Mouse (Mus musculus): ENCODE measurements around the gene Tet1. TPM values are rescaled to one million over a fixed set of nuclear protein-coding genes. Genes with fewer than 3 reads are reported as not detected.

The Tet1 gene
- polyA plus RNA-seq, 1 experiment from 2014 or later, result 28.7 TPM

GRCm38 (mm10) chr10:62906336-62906735 is 2.5 kb downstream of the Tet1 start:
- no peak overlapping the region for H3K4me2 ChIP-seq
- H3K36me3 ChIP-seq, result no peaks in the 10 kb centered on the region
- 85% methylated on average over 7 of the region's 7 CpGs for WGBS
- no peak overlapping the region for H3K9ac ChIP-seq
- no peak overlapping the region for H3K27ac ChIP-seq (ENCODE audit: poor library complexity, severe bottlenecking)
- peaks cover 4% of the 10 kb centered on the region; the same call in 1 of the 2 replicates for H3K27me3 ChIP-seq (replicated peaks)
- H3K4me3 ChIP-seq, result no peak overlapping the region
- H3K4me1 ChIP-seq (replicated peaks), result no peaks in the 10 kb centered on the region
- no peak for ATAC-seq (ENCODE audit: insufficient number of reproducible peaks, low FRiP score)
- no peaks in the 10 kb centered on the region for H3K9me3 ChIP-seq (replicated peaks)

- ATAC-seq (ENCODE audit: insufficient number of reproducible peaks, low FRiP score), result no peak
- H3K4me2 ChIP-seq, result no peak overlapping the region
- H3K9me3 ChIP-seq (replicated peaks), result no peaks in the 10 kb centered on the region
- 23% methylated on average over 1 of the region's 1 CpGs for WGBS
- H3K27me3 ChIP-seq (replicated peaks), result peaks cover 4% of the 10 kb centered on the region; the same call in 1 of the 2 replicates
- no peak overlapping the region for H3K9ac ChIP-seq
- no peaks in the 10 kb centered on the region for H3K4me1 ChIP-seq (replicated peaks)
- no peaks in the 10 kb centered on the region for H3K36me3 ChIP-seq
- H3K27ac ChIP-seq (ENCODE audit: poor library complexity, severe bottlenecking), result no peak overlapping the region
- no peak overlapping the region for H3K4me3 ChIP-seq
Observed at GRCm38 (mm10) chr10:62902829-62903228, 6.0 kb downstream of the Tet1 start.

- Histone ChIP-seq H3K9me3 (replicated peaks) (no peaks in the 10 kb centered on the region), H3K4me3 (no peak overlapping the region), H3K27ac (ENCODE audit: poor library complexity, severe bottlenecking) (no peak overlapping the region), H3K4me2 (no peak overlapping the region), H3K27me3 (replicated peaks) (peaks cover 4% of the 10 kb centered on the region; the same call in 1 of the 2 replicates), H3K36me3 (no peaks in the 10 kb centered on the region), H3K4me1 (replicated peaks) (no peaks in the 10 kb centered on the region), H3K9ac (no peak overlapping the region)
- no peak for ATAC-seq (ENCODE audit: insufficient number of reproducible peaks, low FRiP score)
- WGBS, result 37% methylated on average over 8 of the region's 8 CpGs
Observed at GRCm38 (mm10) chr10:62901826-62902225, 7.0 kb downstream of the Tet1 start.

- Histone ChIP-seq H3K36me3 (no peaks in the 10 kb centered on the region), H3K4me1 (replicated peaks) (no peaks in the 10 kb centered on the region), H3K27ac (ENCODE audit: poor library complexity, severe bottlenecking) (no peak overlapping the region), H3K9ac (no peak overlapping the region), H3K9me3 (replicated peaks) (no peaks in the 10 kb centered on the region), H3K27me3 (replicated peaks) (peaks cover 4% of the 10 kb centered on the region; the same call in 1 of the 2 replicates), H3K4me2 (no peak overlapping the region), H3K4me3 (no peak overlapping the region)
- WGBS, result 92% methylated on average over 4 of the region's 4 CpGs
- ATAC-seq (ENCODE audit: insufficient number of reproducible peaks, low FRiP score), result no peak
Observed at GRCm38 (mm10) chr10:62900144-62900543, 8.7 kb downstream of the Tet1 start.

GRCm38 (mm10) chr10:62898061-62898460 is 10.7 kb downstream of the Tet1 start:
- WGBS, result 85% methylated on average over 2 of the region's 2 CpGs
- no peaks in the 10 kb centered on the region for H3K9me3 ChIP-seq (replicated peaks)
- no peaks in the 10 kb centered on the region for H3K36me3 ChIP-seq
- no peak overlapping the region for H3K9ac ChIP-seq
- H3K4me1 ChIP-seq (replicated peaks), result no peaks in the 10 kb centered on the region
- no peak overlapping the region for H3K4me2 ChIP-seq
- no peaks in the 10 kb centered on the region for H3K27me3 ChIP-seq (replicated peaks)
- no peak overlapping the region for H3K27ac ChIP-seq (ENCODE audit: poor library complexity, severe bottlenecking)
- no peak overlapping the region for H3K4me3 ChIP-seq
- ATAC-seq (ENCODE audit: insufficient number of reproducible peaks, low FRiP score), result no peak

GRCm38 (mm10) chr10:62897437-62897836 is 11.4 kb downstream of the Tet1 start:
- H3K4me2 ChIP-seq, result no peak overlapping the region
- no peak overlapping the region for H3K27ac ChIP-seq (ENCODE audit: poor library complexity, severe bottlenecking)
- no peak overlapping the region for H3K4me3 ChIP-seq
- ATAC-seq (ENCODE audit: insufficient number of reproducible peaks, low FRiP score), result no peak
- WGBS, result 88% methylated on average over 3 of the region's 3 CpGs
- H3K27me3 ChIP-seq (replicated peaks), result no peaks in the 10 kb centered on the region
- H3K4me1 ChIP-seq (replicated peaks), result no peaks in the 10 kb centered on the region
- H3K36me3 ChIP-seq, result no peaks in the 10 kb centered on the region
- H3K9ac ChIP-seq, result no peak overlapping the region
- no peaks in the 10 kb centered on the region for H3K9me3 ChIP-seq (replicated peaks)

- Histone ChIP-seq H3K27ac (ENCODE audit: poor library complexity, severe bottlenecking) (no peak overlapping the region), H3K4me1 (replicated peaks) (no peaks in the 10 kb centered on the region), H3K4me3 (no peak overlapping the region), H3K9me3 (replicated peaks) (no peaks in the 10 kb centered on the region), H3K36me3 (no peaks in the 10 kb centered on the region), H3K4me2 (no peak overlapping the region), H3K9ac (no peak overlapping the region; the same call in 1 of the 2 replicates), H3K27me3 (replicated peaks) (no peaks in the 10 kb centered on the region)
- 74% methylated on average over 4 of the region's 4 CpGs for WGBS
- ATAC-seq (ENCODE audit: insufficient number of reproducible peaks, low FRiP score), result no peak
Observed at GRCm38 (mm10) chr10:62896774-62897173, 12.0 kb downstream of the Tet1 start.

GRCm38 (mm10) chr10:62896035-62896434 is 12.8 kb downstream of the Tet1 start:
- H3K9ac ChIP-seq, result no peak overlapping the region
- no peaks in the 10 kb centered on the region for H3K9me3 ChIP-seq (replicated peaks)
- H3K36me3 ChIP-seq, result no peaks in the 10 kb centered on the region
- no peaks in the 10 kb centered on the region for H3K27me3 ChIP-seq (replicated peaks)
- 59% methylated on average over 4 of the region's 4 CpGs for WGBS
- H3K27ac ChIP-seq (ENCODE audit: poor library complexity, severe bottlenecking), result no peak overlapping the region
- no peak for ATAC-seq (ENCODE audit: insufficient number of reproducible peaks, low FRiP score)
- H3K4me3 ChIP-seq, result no peak overlapping the region
- H3K4me1 ChIP-seq (replicated peaks), result no peaks in the 10 kb centered on the region
- no peak overlapping the region for H3K4me2 ChIP-seq

GRCm38 (mm10) chr10:62895386-62895785 is 13.4 kb downstream of the Tet1 start:
- no peak for ATAC-seq (ENCODE audit: insufficient number of reproducible peaks, low FRiP score)
- Histone ChIP-seq H3K27me3 (replicated peaks) (no peaks in the 10 kb centered on the region), H3K36me3 (no peaks in the 10 kb centered on the region), H3K4me1 (replicated peaks) (no peaks in the 10 kb centered on the region), H3K4me3 (no peak overlapping the region), H3K9me3 (replicated peaks) (no peaks in the 10 kb centered on the region), H3K9ac (no peak overlapping the region), H3K27ac (ENCODE audit: poor library complexity, severe bottlenecking) (no peak overlapping the region), H3K4me2 (no peak overlapping the region)
- WGBS, result 77% methylated on average over 6 of the region's 6 CpGs

GRCm38 (mm10) chr10:62894447-62894846 is 14.3 kb downstream of the Tet1 start:
- Histone ChIP-seq H3K27me3 (replicated peaks) (no peaks in the 10 kb centered on the region), H3K9me3 (replicated peaks) (no peaks in the 10 kb centered on the region), H3K9ac (no peak overlapping the region), H3K4me1 (replicated peaks) (no peaks in the 10 kb centered on the region), H3K4me3 (no peak overlapping the region), H3K4me2 (no peak overlapping the region), H3K27ac (ENCODE audit: poor library complexity, severe bottlenecking) (no peak overlapping the region), H3K36me3 (no peaks in the 10 kb centered on the region)
- no peak for ATAC-seq (ENCODE audit: insufficient number of reproducible peaks, low FRiP score)
- WGBS, result 68% methylated on average over 3 of the region's 3 CpGs

GRCm38 (mm10) chr10:62893356-62893884 is 15.4 kb downstream of the Tet1 start:
- no peaks in the 10 kb centered on the region for H3K4me1 ChIP-seq (replicated peaks)
- no peak overlapping the region for H3K9ac ChIP-seq
- no peak overlapping the region for H3K4me2 ChIP-seq
- H3K9me3 ChIP-seq (replicated peaks), result no peaks in the 10 kb centered on the region
- no peak overlapping the region for H3K27ac ChIP-seq (ENCODE audit: poor library complexity, severe bottlenecking)
- H3K27me3 ChIP-seq (replicated peaks), result no peaks in the 10 kb centered on the region
- no peaks in the 10 kb centered on the region for H3K36me3 ChIP-seq
- no peak for ATAC-seq (ENCODE audit: insufficient number of reproducible peaks, low FRiP score)
- no peak overlapping the region for H3K4me3 ChIP-seq
- WGBS, result 68% methylated on average over 6 of the region's 6 CpGs

- H3K4me1 ChIP-seq (replicated peaks), result no peaks in the 10 kb centered on the region
- H3K36me3 ChIP-seq, result no peaks in the 10 kb centered on the region
- no peak overlapping the region for H3K4me3 ChIP-seq
- no peak overlapping the region for H3K27ac ChIP-seq (ENCODE audit: poor library complexity, severe bottlenecking)
- no peak overlapping the region for H3K4me2 ChIP-seq
- no peaks in the 10 kb centered on the region for H3K27me3 ChIP-seq (replicated peaks)
- WGBS, result 15% methylated on average over 4 of the region's 4 CpGs
- ATAC-seq (ENCODE audit: insufficient number of reproducible peaks, low FRiP score), result no peak
- no peak overlapping the region for H3K9ac ChIP-seq
- H3K9me3 ChIP-seq (replicated peaks), result no peaks in the 10 kb centered on the region
Observed at GRCm38 (mm10) chr10:62892549-62893232, 16.1 kb downstream of the Tet1 start.

Measured in heart, embryonic 12.5 days (tissue).